Mouse (Mus musculus) midbrain, embryonic 12.5 days (tissue): ENCODE data around the gene Defb22. TPM values are rescaled to one million over a fixed set of nuclear protein-coding genes. Genes with fewer than 3 reads are reported as not detected.

Source experiments
- ATAC-seq: fragments of 200-750 bp; cut with Nextera tagmentation; 2 replicates; pipeline ENCODE4 v1.8.0; 2017; ENCODE audit warnings: low read depth, moderate TSS enrichment, moderate library complexity; ENCODE audit not compliant: low FRiP score
- H3K27ac ChIP-seq: fragments of 300-500 bp; sonication (generic); replicated peaks from 2 replicates; pipeline ENCODE4 v1.5.1; 2016; ENCODE audit warnings: mild to moderate bottlenecking
- H3K27me3 ChIP-seq: fragments of 300-500 bp; sonication (generic); 2 replicates; pipeline ENCODE4 v1.6.1; 2016; ENCODE audit warnings: mild to moderate bottlenecking
- H3K36me3 ChIP-seq: fragments of 300-500 bp; sonication (generic); 2 replicates; pipeline ENCODE4 v1.6.1; 2016
- H3K4me1 ChIP-seq: fragments of 300-500 bp; sonication (generic); 2 replicates; pipeline ENCODE4 v1.6.1; 2016
- H3K4me2 ChIP-seq: fragments of 300-500 bp; sonication (generic); replicated peaks from 2 replicates; pipeline ENCODE4 v1.6.1; 2016; ENCODE audit warnings: mild to moderate bottlenecking, moderate library complexity
- H3K4me3 ChIP-seq: fragments of 300-500 bp; sonication (generic); 2 replicates; pipeline ENCODE4 v1.5.1; 2016; ENCODE audit warnings: mild to moderate bottlenecking
- H3K9ac ChIP-seq: fragments of 300-500 bp; sonication (generic); replicated peaks from 2 replicates; pipeline ENCODE4 v1.6.1; 2016; ENCODE audit warnings: mild to moderate bottlenecking, moderate library complexity
- H3K9me3 ChIP-seq: fragments of 300-500 bp; sonication (generic); 2 replicates; pipeline ENCODE4 v1.6.1; 2016; ENCODE audit warnings: mild to moderate bottlenecking
- WGBS: fragments of 180-500 bp; shearing (Covaris S2); methylation state at CpG from one replicate; pipeline ENCODE4 v1.1.7; 2016; 5-methylcytosine and 5-hydroxymethylcytosine counted together
- polyA plus RNA-seq: library from polyadenylated mRNA; unstranded; fragments of >200 nt; fragmentation: Nextera tagmentation; extraction: Ambion mirVana; gene quantifications from 2 replicates; pipeline ENCODE4 v1.2.1, GENCODE M21; 2016

The Defb22 gene
- polyA plus RNA-seq, 1 experiment from 2014 or later = not detected

DNA sequence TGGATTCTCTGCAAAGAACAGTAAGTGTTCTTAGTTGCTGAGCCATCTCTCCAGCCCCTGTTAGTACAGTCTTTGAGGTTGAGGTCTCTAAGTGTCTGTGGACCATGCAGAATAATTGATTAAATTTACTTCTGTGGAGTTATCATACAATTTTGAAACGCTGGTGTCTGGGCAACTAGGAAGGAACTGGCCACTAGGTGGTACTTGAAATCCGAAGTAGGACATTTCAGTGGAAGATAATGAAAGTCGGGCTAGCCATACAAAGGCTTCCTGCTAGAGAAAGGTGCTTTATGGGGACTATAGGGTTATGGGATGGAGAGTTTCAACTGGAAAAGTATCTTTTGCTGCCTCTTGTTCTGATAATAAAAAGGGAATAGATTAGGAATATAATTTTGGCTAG, 17.5 kb downstream of the Defb22 start:
- H3K4me2 ChIP-seq = no peak overlapping the region
- no peaks in the 10 kb centered on the region for H3K9me3 ChIP-seq
- H3K9ac ChIP-seq = no peak overlapping the region
- H3K27me3 ChIP-seq = no peaks in the 10 kb centered on the region
- H3K27ac ChIP-seq = no peak overlapping the region
- H3K36me3 ChIP-seq = no peaks in the 10 kb centered on the region
- no peaks in the 10 kb centered on the region for H3K4me1 ChIP-seq
- no peak overlapping the region for H3K4me3 ChIP-seq
- WGBS = 37% methylated on average over 3 of the region's 3 CpGs
- no peak for ATAC-seq

DNA sequence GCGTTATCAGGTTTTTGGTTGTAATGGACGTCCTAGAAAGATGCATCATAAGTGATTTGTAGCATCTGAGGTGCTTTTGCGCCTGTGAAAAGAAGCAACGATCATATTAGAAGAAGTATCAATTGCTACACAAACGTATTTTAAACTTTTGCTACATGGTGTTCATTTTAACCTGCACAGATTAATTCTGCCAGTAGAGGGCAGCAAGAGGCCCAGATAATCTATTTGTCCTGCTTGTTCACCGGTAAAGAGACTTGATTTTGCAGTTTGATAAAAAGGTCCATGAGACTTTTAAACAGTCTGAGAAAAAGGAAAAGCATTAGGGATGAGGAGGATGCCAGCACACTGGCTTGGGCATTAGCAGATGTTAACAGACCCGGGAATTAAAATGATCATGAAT, 19.0 kb downstream of the Defb22 start:
- Histone ChIP-seq H3K4me3 (no peak overlapping the region), H3K9me3 (no peaks in the 10 kb centered on the region), H3K4me1 (no peaks in the 10 kb centered on the region), H3K9ac (no peak overlapping the region), H3K27me3 (no peaks in the 10 kb centered on the region), H3K36me3 (no peaks in the 10 kb centered on the region), H3K27ac (no peak overlapping the region), H3K4me2 (no peak overlapping the region)
- 35% methylated on average over 7 of the region's 7 CpGs for WGBS
- ATAC-seq = no peak

DNA sequence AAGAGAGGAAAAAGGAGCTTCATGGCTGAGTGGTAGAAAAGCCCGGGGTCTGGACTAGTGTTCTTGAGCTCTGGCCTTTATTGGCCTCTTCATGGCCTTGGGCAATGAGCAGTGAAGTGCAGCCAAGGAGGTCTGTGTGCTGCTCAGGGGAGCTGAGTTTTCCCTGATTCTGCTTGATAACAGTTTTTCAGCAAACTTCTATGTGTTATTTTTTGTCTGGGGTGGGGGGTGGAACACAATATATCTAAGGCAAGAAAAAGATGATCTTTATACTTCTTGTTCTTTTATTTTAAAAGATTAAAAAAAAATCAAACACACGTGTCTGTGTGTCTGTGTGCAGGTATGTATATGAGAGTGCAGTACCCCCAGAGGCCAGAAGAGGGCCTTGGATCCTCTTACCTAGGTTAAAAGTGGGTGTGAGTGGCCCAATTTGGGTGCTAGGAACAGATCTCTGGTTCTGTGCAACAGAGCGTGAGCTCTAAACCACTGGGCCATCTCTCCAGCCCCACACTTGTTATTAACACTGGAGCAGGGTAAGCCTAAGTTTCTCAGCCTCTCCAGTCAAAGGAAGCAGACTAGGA, 25.3 kb downstream of the Defb22 start, which contains the start of gene Defb23:
Gene Defb23 (minus strand): TSS at position 51 of the 581 bp plus-strand sequence.
- H3K4me3 ChIP-seq = no peak within 1 kb of the TSS
- no peak for ATAC-seq
- H3K36me3 ChIP-seq = no peaks in the 10 kb centered on the region
- H3K4me1 ChIP-seq = no peaks in the 10 kb centered on the region
- H3K4me2 ChIP-seq = no peak within 1 kb of the TSS
- no peaks in the 10 kb centered on the region for H3K9me3 ChIP-seq
- no peak within 1 kb of the TSS for H3K27ac ChIP-seq
- 86% methylated on average over 3 of the region's 3 CpGs for WGBS
- H3K27me3 ChIP-seq = no peaks in the 10 kb centered on the region
- H3K9ac ChIP-seq = no peak within 1 kb of the TSS

DNA sequence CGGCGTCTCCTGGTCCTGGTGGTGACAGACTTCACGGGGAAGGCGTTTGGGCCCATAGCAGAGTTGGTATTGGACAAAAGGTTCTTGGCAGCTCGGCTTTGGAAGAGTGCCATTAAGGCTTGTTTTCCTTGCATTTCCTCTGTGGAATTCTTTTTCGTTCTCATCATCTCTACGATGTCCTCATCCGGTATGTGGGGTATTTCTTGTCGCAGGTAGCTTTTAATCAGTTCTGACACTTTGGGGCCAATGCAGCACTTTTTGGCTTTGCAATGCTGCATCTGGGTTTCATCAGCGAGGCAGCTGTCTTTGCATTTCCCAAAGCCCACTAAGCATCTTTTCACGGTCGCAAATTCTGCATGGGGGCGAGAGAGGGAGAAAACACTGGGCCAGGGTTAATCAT, 30.7 kb downstream of the Defb22 start:
- no peak for ATAC-seq
- Histone ChIP-seq H3K27ac (no peak overlapping the region), H3K9me3 (no peaks in the 10 kb centered on the region), H3K4me2 (no peak overlapping the region), H3K27me3 (no peaks in the 10 kb centered on the region), H3K4me3 (no peak overlapping the region), H3K4me1 (no peaks in the 10 kb centered on the region), H3K36me3 (no peaks in the 10 kb centered on the region), H3K9ac (no peak overlapping the region)
- 78% methylated on average over 13 of the region's 13 CpGs for WGBS

DNA sequence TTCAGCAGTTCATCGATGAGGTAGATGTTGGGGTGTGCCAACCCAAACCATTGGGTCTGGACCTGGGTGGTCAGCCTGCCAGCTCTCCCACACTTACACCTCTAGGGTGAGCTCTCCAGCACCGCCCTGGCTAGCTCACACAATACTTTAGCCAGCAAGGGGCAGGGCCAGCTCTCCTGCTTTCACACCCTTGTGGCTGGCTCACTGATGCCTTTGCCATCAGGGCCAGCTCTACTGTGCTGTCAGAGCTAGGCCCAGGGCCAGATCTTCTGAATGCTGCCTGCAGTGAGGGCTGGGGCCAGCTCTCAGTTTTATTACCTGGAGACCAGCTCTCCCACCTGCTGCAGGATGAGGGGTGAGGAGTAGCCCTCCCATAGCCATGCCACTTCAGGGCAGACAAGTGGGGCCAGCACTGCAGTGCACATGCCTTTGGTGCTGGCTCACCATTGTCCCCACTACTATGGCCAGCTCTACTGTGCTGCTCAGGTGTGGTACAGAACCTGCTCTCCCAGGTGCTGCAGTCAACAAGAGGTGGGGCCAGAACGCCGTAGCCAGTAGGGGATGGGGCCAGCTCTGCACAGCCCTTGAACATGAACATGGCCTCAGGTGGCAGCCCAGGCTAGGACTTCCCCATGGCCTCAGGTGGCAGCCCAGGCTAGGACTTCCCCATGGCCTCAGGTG, 37.7 kb downstream of the Defb22 start:
- 74% methylated on average over 4 of the region's 4 CpGs for WGBS
- Histone ChIP-seq H3K9me3 (no peaks in the 10 kb centered on the region), H3K4me2 (no peak overlapping the region), H3K4me1 (no peaks in the 10 kb centered on the region), H3K36me3 (no peaks in the 10 kb centered on the region), H3K9ac (no peak overlapping the region), H3K4me3 (no peak overlapping the region), H3K27ac (no peak overlapping the region), H3K27me3 (0 out of 2 replicates have a peak, but pooled peaks cover 5% of the 10 kb centered on the region)
- ATAC-seq = no peak

DNA sequence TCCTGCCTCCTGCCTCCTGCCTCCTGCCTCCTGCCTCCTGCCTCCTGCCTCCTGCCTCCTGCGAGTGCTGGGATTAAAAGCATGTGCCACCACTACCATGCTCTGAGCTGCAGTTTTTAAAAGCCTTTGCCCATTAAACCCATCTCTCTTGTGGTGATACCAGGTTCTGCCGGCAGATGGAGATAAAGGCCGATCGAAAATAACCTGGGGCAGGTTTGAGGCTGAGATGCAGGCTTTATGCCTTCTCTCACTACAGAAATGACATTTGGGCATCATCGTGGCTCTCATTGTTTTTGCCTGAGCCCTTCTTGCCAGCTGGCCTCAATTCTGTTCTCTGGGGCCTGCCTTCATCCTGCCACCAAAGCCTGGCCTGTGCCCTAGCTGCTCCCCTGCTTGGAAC, 39.7 kb downstream of the Defb22 start:
- Histone ChIP-seq H3K4me3 (no peak overlapping the region), H3K9ac (no peak overlapping the region), H3K27ac (no peak overlapping the region), H3K4me2 (no peak overlapping the region), H3K9me3 (no peaks in the 10 kb centered on the region), H3K4me1 (no peaks in the 10 kb centered on the region), H3K27me3 (0 out of 2 replicates have a peak, but pooled peaks cover 5% of the 10 kb centered on the region), H3K36me3 (no peaks in the 10 kb centered on the region)
- WGBS = 2% methylated on average over 5 of the region's 5 CpGs
- no peak for ATAC-seq

DNA sequence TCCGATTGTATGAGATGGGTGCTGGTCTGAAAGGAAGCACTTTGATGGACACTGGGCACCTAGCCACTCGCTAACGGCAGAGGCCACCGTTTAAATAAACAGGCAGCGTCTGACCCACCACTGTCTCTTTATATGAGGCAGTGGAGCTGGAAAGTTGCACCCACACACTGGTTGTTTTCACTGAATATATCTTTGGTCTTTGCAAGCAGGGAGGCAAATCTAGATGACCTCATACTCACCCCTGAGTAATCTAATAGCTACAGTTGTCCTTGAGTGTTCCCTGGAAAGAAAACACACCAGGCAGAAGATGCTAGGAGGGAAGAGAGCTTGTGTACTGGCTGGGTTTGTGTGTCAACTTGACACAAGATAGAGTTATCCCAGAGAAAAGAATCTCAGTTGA, 42.5 kb downstream of the Defb22 start:
- Histone ChIP-seq H3K4me1 (no peaks in the 10 kb centered on the region), H3K9me3 (no peaks in the 10 kb centered on the region), H3K4me2 (no peak overlapping the region), H3K36me3 (no peaks in the 10 kb centered on the region), H3K4me3 (no peak overlapping the region), H3K27me3 (0 out of 2 replicates have a peak, but pooled peaks cover 5% of the 10 kb centered on the region), H3K9ac (no peak overlapping the region), H3K27ac (no peak overlapping the region)
- 55% methylated on average over 5 of the region's 5 CpGs for WGBS
- ATAC-seq = no peak

DNA sequence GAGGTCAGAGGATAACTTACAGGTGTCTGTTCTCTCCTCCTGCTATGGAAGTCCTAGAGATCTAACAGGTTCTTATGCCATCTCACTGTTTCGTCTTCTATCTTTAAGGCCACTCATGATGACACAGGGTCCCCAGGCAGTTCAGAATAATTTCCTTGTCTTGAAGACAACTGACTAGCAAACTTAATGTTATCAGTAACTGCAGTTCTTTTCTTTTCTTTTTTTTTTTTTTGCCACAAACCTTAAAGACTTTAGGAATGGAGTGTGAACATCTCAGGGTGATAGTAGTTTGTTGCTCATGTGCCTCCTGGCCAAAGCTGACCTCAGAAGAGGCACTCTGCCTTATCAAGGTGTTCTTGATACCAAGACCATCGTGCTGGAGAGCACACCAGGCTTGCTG, 43.3 kb downstream of the Defb22 start:
- H3K9ac ChIP-seq = no peak overlapping the region
- H3K4me3 ChIP-seq = no peak overlapping the region
- no peak overlapping the region for H3K4me2 ChIP-seq
- no peak overlapping the region for H3K27ac ChIP-seq
- H3K4me1 ChIP-seq = no peaks in the 10 kb centered on the region
- 0 out of 2 replicates have a peak, but pooled peaks cover 5% of the 10 kb centered on the region for H3K27me3 ChIP-seq
- H3K36me3 ChIP-seq = no peaks in the 10 kb centered on the region
- ATAC-seq = no peak
- H3K9me3 ChIP-seq = no peaks in the 10 kb centered on the region
- 69% methylated on average over 2 of the region's 2 CpGs for WGBS

DNA sequence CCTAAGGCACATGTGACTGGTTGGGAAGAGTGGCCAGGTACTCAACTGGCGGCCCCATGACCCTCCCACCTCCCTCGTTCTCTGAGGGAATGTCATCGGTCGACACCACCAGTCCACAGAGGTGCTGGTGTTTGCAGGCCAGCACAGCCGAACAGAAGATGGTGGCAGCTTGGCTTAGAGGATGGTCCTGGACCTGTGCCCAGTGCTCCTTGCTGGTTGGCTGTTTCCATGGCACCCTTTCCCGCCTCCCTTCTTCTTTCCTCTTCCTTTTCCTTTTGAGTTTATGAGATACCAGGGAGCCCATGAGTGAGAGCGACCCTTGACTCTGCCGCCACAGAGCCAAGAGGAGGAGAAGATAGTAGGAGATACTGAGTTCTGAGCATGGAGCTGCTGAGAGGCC, 46.7 kb downstream of the Defb22 start:
- Histone ChIP-seq H3K9me3 (no peaks in the 10 kb centered on the region), H3K27ac (no peak overlapping the region), H3K4me1 (no peaks in the 10 kb centered on the region), H3K36me3 (no peaks in the 10 kb centered on the region), H3K9ac (no peak overlapping the region), H3K4me2 (no peak overlapping the region), H3K27me3 (no peaks in the 10 kb centered on the region), H3K4me3 (no peak overlapping the region)
- 88% methylated on average over 8 of the region's 8 CpGs for WGBS
- no peak for ATAC-seq

DNA sequence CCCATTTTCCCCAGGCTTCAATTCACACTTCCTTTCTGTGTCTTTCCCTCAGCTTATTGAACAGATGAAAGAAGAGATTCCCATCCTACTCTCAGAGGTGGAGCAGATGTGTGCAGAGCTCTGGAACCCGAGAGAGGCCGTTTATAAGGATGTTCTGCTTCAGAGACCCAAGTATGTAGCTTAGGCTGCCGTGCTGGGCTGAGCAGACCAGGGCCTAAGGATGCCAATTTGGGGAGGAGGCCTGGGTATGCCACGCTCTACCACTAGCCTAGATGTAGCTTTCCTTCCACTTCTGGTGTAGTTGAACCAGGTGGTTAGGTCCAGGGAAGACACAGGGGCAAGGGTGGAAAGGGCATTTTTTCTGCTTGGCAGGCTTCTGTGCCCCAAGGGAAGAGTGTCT, 47.6 kb downstream of the Defb22 start:
- Histone ChIP-seq H3K27me3 (no peaks in the 10 kb centered on the region), H3K9me3 (no peaks in the 10 kb centered on the region), H3K9ac (no peak overlapping the region), H3K4me3 (no peak overlapping the region), H3K27ac (no peak overlapping the region), H3K36me3 (no peaks in the 10 kb centered on the region), H3K4me2 (no peak overlapping the region), H3K4me1 (peaks cover 1% of the 10 kb centered on the region; the same call in 1 of the 2 replicates)
- no peak for ATAC-seq
- 73% methylated on average over 4 of the region's 4 CpGs for WGBS

DNA sequence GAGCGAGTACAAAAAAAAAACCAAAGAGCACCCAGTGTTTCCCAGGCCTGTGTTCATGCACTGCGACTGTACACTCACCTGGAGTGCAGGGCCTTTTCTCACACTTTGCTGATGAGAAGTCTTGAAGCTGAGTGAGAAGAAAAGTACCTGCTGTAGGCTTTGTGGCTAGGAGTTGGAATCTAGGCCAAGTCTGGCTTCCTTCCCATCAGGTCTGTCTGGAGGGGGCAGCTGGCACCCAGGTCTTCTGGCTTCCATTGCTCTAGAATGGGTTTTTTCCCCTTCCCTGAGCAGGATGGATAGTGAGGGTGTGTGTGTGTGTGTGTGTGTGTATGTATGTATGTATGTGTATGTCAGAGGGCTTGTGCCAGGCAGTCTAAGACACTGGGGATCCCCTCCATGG, 50.1 kb downstream of the Defb22 start:
- 81% methylated on average over 2 of the region's 2 CpGs for WGBS
- Histone ChIP-seq H3K4me3 (no peak overlapping the region), H3K27ac (no peak overlapping the region), H3K9me3 (no peaks in the 10 kb centered on the region), H3K9ac (no peak overlapping the region), H3K4me1 (peaks cover 5% of the 10 kb centered on the region; the same call in 1 of the 2 replicates), H3K4me2 (no peak overlapping the region), H3K27me3 (0 out of 2 replicates have a peak, but pooled peaks cover 4% of the 10 kb centered on the region), H3K36me3 (no peaks in the 10 kb centered on the region)
- no peak for ATAC-seq

DNA sequence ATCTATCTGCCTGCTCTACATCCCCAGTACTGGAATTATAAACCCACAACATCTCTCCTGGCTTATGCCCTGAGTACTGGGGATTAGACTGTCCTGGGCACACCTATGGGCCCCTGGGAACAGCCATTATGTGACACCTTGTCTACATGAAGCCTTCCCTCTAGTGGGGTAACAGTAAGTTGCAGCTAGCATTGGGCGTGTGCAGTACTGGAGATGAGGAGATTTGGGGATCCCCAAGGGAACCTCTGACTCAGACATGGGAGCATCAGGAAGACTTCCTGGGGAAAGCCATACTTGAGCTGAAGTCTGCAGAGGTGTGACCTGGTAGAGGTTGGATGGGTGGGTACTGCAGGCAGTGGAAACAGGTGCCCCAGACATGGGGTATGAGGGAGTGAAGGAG, 51.0 kb downstream of the Defb22 start:
- H3K9ac ChIP-seq = no peak overlapping the region
- 58% methylated on average over 1 of the region's 1 CpGs for WGBS

More for the DNA sequence above, 51.0 kb downstream of the Defb22 start:
- H3K36me3 ChIP-seq = no peaks in the 10 kb centered on the region
- H3K4me2 ChIP-seq = no peak overlapping the region
- peaks cover 4% of the 10 kb centered on the region; the same call in 1 of the 2 replicates for H3K27me3 ChIP-seq
- H3K4me3 ChIP-seq = no peak overlapping the region
- ATAC-seq = no peak
- no peaks in the 10 kb centered on the region for H3K9me3 ChIP-seq
- peaks cover 5% of the 10 kb centered on the region; the same call in 1 of the 2 replicates for H3K4me1 ChIP-seq
- no peak overlapping the region for H3K27ac ChIP-seq
